Mouse (Mus musculus) hindbrain, embryonic 12.5 days (tissue): ENCODE results near the gene 1500009C09Rik. TPM values are rescaled to one million over a fixed set of nuclear protein-coding genes. Genes with fewer than 3 reads are reported as not detected.

ENCODE experiments used
- ATAC-seq: fragments of 200-750 bp; cut with Nextera tagmentation; 2 replicates; pipeline ENCODE4 v1.8.0; 2017; ENCODE audit warnings: moderate TSS enrichment; ENCODE audit not compliant: low FRiP score
- H3K27ac ChIP-seq: fragments of 300-500 bp; sonication (generic); 2 replicates; pipeline ENCODE4 v1.5.1; 2016; ENCODE audit warnings: mild to moderate bottlenecking
- H3K27me3 ChIP-seq: fragments of 300-500 bp; sonication (generic); 2 replicates; pipeline ENCODE4 v1.6.1; 2016; ENCODE audit warnings: mild to moderate bottlenecking
- H3K36me3 ChIP-seq: fragments of 300-500 bp; sonication (generic); 2 replicates; pipeline ENCODE4 v1.6.1; 2016; ENCODE audit warnings: mild to moderate bottlenecking
- H3K4me1 ChIP-seq: fragments of 300-500 bp; sonication (generic); 2 replicates; pipeline ENCODE4 v1.6.1; 2016
- H3K4me2 ChIP-seq: fragments of 300-500 bp; sonication (generic); replicated peaks from 2 replicates; pipeline ENCODE4 v1.6.1; 2016; ENCODE audit warnings: mild to moderate bottlenecking
- H3K4me3 ChIP-seq: fragments of 300-500 bp; sonication (generic); 2 replicates; pipeline ENCODE4 v1.5.1; 2016; ENCODE audit warnings: mild to moderate bottlenecking
- H3K9ac ChIP-seq: fragments of 300-500 bp; sonication (generic); 2 replicates; pipeline ENCODE4 v1.6.1; 2016; ENCODE audit warnings: mild to moderate bottlenecking, moderate library complexity
- H3K9me3 ChIP-seq: fragments of 300-500 bp; sonication (generic); replicated peaks from 2 replicates; pipeline ENCODE4 v1.6.1; 2016; ENCODE audit warnings: mild to moderate bottlenecking
- WGBS: fragments of 180-500 bp; shearing (Covaris S2); methylation state at CpG from one replicate; pipeline ENCODE4 v1.1.7; 2016; 5-methylcytosine and 5-hydroxymethylcytosine counted together
- polyA plus RNA-seq: library from polyadenylated mRNA; unstranded; fragments of >200 nt; fragmentation: Nextera tagmentation; extraction: Ambion mirVana; gene quantifications from 2 replicates; pipeline ENCODE4 v1.2.1, GENCODE M21; 2016

The 1500009C09Rik gene
- polyA plus RNA-seq, 1 experiment from 2014 or later, result 1.6 TPM

DNA sequence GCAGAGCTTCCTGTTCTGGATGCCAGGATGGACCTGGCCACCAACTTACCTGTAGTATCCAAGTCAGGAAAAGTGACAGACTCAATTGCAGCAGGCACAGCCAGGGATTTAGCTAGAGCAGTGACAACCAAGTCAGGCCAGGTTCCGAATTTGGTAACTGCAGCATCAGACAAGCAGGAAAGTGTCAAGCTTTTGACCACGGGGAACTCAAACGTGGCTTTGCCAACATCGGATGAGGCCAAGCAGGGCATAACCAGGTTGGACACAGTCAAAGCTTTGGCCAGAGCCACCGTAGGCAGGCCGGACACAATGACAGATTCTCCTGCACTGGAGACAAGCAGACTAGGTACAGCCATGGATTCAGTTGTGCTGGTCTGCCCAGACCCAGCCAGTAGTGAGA lies 20.1 kb downstream of the 1500009C09Rik start:
- H3K27ac ChIP-seq, result no peak overlapping the region
- 90% methylated on average over 6 of the region's 6 CpGs for WGBS
- no peak overlapping the region for H3K4me2 ChIP-seq
- H3K9me3 ChIP-seq, result no peaks in the 10 kb centered on the region
- H3K4me3 ChIP-seq, result no peak overlapping the region
- H3K9ac ChIP-seq, result no peak overlapping the region
- no peaks in the 10 kb centered on the region for H3K36me3 ChIP-seq
- peaks cover 65% of the 10 kb centered on the region for H3K4me1 ChIP-seq
- peaks cover 18% of the 10 kb centered on the region for H3K27me3 ChIP-seq
- ATAC-seq, result no peak

- Histone ChIP-seq H3K4me2 (peak within 1 kb of the TSS; percentile 80), H3K4me3 (peak within 1 kb of the TSS; percentile 81), H3K9ac (peak within 1 kb of the TSS; percentile 91), H3K27ac (peak within 1 kb of the TSS; percentile 98), H3K9me3 (no peaks in the 10 kb centered on the region), H3K4me1 (peaks cover 57% of the 10 kb centered on the region), H3K27me3 (peaks cover 18% of the 10 kb centered on the region), H3K36me3 (peaks cover 13% of the 10 kb centered on the region)
- ATAC-seq, result no peak
- 23% methylated on average over 6 of the region's 6 CpGs for WGBS
These were observed 22.4 kb downstream of the 1500009C09Rik start, which contains the start of gene Sept3 for GRCm38 (mm10) chr15:82274593-82274926. Sept3 (plus strand) TSS chr15:82274893.

DNA sequence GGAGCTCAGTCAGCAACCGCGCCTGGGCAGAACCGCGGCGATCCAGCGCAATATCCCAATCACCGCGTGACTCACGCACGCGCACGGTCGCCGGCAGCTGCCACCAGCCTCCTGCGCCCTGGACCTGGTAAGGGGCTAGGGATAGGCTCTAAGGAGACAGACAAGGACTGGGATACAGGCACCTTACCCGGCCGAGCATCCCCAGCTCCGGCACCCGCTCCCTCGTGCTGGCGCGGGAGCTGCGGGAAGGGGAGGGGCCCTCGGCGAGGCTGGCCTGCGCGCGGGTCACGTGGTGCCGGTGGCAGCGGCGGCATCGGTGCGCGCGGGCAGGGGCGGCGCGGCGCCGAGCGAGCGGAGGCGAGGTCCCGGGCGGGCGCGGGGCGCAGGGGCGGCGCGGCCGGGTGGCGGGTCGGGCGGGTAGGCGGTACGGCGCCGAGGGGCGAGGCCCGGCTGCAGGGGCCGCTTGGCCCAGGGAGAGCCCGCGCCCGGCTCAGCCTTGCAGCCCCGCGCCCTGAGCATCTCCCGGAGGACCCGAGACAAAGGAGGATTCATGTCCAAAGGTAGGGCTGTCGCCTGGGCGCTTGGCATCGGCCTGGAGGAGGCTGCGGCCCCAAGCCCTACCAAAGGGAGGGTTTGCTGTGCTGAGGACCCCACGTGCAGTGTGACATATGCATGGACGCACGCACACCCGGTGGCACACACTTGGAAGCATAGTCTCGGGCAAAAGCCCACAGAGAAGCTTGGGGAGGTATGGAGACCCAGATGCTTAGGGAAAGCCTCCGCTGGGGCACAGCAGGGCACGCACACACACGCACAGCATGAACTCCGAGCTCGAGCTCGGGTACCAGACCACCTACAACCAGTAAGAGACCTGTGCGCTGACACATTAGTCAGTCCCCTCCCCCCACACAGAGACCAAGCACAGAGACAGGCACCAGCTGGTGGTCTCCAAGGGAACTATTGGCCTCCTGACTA lies 23.0 kb downstream of the 1500009C09Rik start:
- under 1% methylated on average over 81 of the region's 86 CpGs for WGBS
- H3K4me1 ChIP-seq, result peaks cover 52% of the 10 kb centered on the region
- H3K9ac ChIP-seq, result peak overlapping the region; percentile 91

DNA sequence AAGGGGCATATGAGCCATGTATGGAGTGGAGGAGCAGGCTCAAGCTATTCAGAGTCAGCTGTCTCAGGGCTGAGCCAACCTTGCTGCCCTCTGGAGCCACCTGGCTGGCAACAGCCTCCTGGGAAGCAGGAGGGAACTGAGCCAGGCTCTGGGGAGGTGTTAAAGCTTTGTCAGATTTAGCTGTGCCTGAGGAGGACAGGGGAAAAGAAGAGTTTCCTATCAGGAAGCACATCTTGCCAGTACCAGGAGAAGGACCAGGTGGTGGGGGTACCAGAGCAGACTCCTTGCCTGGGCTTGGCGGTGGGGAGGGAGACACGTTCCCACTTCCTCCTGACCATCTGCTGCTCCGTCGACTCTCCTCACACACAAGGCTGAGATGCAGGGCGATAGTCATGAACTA lies 25.4 kb downstream of the 1500009C09Rik start:
- Histone ChIP-seq H3K36me3 (peaks cover 39% of the 10 kb centered on the region), H3K27ac (no peak overlapping the region), H3K4me1 (peaks cover 34% of the 10 kb centered on the region), H3K4me2 (peak overlapping the region; percentile 80), H3K9me3 (no peaks in the 10 kb centered on the region), H3K9ac (no peak overlapping the region), H3K27me3 (peaks cover 10% of the 10 kb centered on the region), H3K4me3 (peak overlapping the region; percentile 81)
- 73% methylated on average over 5 of the region's 5 CpGs for WGBS
- ATAC-seq, result no peak

More for the DNA sequence above, 23.0 kb downstream of the 1500009C09Rik start:
- H3K4me3 ChIP-seq, result peak overlapping the region; percentile 81
- H3K27ac ChIP-seq, result peak overlapping the region; percentile 98
- peak; percentile 84 for ATAC-seq
- peak overlapping the region; percentile 80 for H3K4me2 ChIP-seq
- H3K9me3 ChIP-seq, result no peaks in the 10 kb centered on the region
- H3K36me3 ChIP-seq, result peaks cover 19% of the 10 kb centered on the region
- H3K27me3 ChIP-seq, result peaks cover 18% of the 10 kb centered on the region

DNA sequence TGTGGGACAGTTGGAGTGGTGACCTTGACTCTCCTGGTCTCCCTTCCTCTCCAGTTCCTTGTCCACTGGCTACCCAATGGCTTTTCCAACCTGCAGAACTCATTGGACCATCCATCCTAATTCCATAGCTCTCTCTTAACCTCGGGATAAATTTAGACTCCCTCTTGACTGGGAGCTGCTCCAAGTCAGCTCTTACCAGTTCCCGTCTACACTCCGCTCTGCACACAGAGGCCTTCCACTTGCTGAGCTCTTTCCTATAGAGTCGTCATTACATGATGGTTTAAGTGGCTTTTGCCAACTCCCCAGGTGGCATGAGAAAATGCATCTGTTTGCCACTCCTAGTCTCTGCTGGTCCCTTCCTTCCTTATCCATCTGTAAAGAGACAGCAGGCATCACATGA lies 28.4 kb downstream of the 1500009C09Rik start:
- H3K27me3 ChIP-seq, result no peaks in the 10 kb centered on the region
- no peak for ATAC-seq
- H3K27ac ChIP-seq, result no peak overlapping the region
- WGBS, result 82% methylated on average over 4 of the region's 4 CpGs
- H3K4me2 ChIP-seq, result no peak overlapping the region
- H3K36me3 ChIP-seq, result peaks cover 69% of the 10 kb centered on the region
- H3K9ac ChIP-seq, result no peak overlapping the region
- no peak overlapping the region for H3K4me3 ChIP-seq
- peaks cover 26% of the 10 kb centered on the region for H3K4me1 ChIP-seq
- no peaks in the 10 kb centered on the region for H3K9me3 ChIP-seq

- WGBS, result 65% methylated on average over 12 of the region's 12 CpGs
- Histone ChIP-seq H3K27ac (peak overlapping the region; percentile 17; the same call in 1 of the 2 replicates), H3K36me3 (peaks cover 95% of the 10 kb centered on the region), H3K4me3 (no peak overlapping the region), H3K4me1 (no peaks in the 10 kb centered on the region), H3K9me3 (no peaks in the 10 kb centered on the region), H3K27me3 (no peaks in the 10 kb centered on the region), H3K9ac (no peak overlapping the region), H3K4me2 (no peak overlapping the region)
- ATAC-seq, result no peak
These were observed 34.0 kb downstream of the 1500009C09Rik start for GRCm38 (mm10) chr15:82286157-82286556.

- ATAC-seq, result no peak
- H3K27me3 ChIP-seq, result no peaks in the 10 kb centered on the region
- no peak overlapping the region for H3K4me3 ChIP-seq
- WGBS, result 88% methylated on average over 7 of the region's 7 CpGs
- H3K4me1 ChIP-seq, result peaks cover 22% of the 10 kb centered on the region
- H3K4me2 ChIP-seq, result no peak overlapping the region
- peaks cover 66% of the 10 kb centered on the region for H3K36me3 ChIP-seq
- no peaks in the 10 kb centered on the region for H3K9me3 ChIP-seq
- no peak overlapping the region for H3K27ac ChIP-seq
- H3K9ac ChIP-seq, result no peak overlapping the region
These were observed 38.1 kb downstream of the 1500009C09Rik start for GRCm38 (mm10) chr15:82290252-82290651.

DNA sequence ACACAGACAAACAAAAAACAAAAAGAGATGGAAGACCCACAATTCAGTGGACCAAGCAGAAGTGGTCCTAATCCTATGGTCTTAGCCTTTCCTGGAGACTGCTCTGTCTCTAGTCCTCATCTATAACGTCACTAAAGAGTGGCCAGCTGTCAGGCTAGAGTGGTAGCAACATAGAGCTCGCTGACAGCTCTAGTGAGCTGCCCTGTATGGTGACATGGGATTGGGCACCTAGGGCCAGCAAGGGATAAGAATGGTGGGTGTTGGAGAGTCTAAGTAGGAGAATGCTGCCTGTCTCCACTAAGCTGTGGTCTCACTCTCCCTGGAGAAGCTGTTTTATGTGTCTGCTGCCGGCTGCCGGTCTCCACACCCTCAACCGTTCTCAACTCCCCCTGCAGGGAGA lies 40.7 kb downstream of the 1500009C09Rik start:
- no peaks in the 10 kb centered on the region for H3K9me3 ChIP-seq
- H3K4me3 ChIP-seq, result no peak overlapping the region
- WGBS, result 18% methylated on average over 5 of the region's 5 CpGs
- no peak; the same call in 1 of the 2 replicates for ATAC-seq
- H3K4me2 ChIP-seq, result peak overlapping the region; percentile 27; the same call in 1 of the 2 replicates
- peaks cover 22% of the 10 kb centered on the region for H3K4me1 ChIP-seq
- peak overlapping the region; percentile 69 for H3K27ac ChIP-seq
- no peaks in the 10 kb centered on the region for H3K27me3 ChIP-seq
- peaks cover 41% of the 10 kb centered on the region for H3K36me3 ChIP-seq
- 0 out of 2 replicates have a peak overlapping the region, but pooled peaks have one; percentile 27 for H3K9ac ChIP-seq

GRCm38 (mm10) chr15:82293271-82293711 lies 41.1 kb downstream of the 1500009C09Rik start:
- H3K36me3 ChIP-seq, result peaks cover 36% of the 10 kb centered on the region
- H3K4me2 ChIP-seq, result peak overlapping the region; percentile 27; the same call in 1 of the 2 replicates
- WGBS, result 4% methylated on average over 7 of the region's 7 CpGs
- peaks cover 22% of the 10 kb centered on the region for H3K4me1 ChIP-seq
- peak; percentile 90 for ATAC-seq
- H3K27me3 ChIP-seq, result no peaks in the 10 kb centered on the region
- peak overlapping the region; percentile 69 for H3K27ac ChIP-seq
- H3K9me3 ChIP-seq, result no peaks in the 10 kb centered on the region
- 0 out of 2 replicates have a peak overlapping the region, but pooled peaks have one; percentile 27 for H3K9ac ChIP-seq
- no peak overlapping the region for H3K4me3 ChIP-seq

DNA sequence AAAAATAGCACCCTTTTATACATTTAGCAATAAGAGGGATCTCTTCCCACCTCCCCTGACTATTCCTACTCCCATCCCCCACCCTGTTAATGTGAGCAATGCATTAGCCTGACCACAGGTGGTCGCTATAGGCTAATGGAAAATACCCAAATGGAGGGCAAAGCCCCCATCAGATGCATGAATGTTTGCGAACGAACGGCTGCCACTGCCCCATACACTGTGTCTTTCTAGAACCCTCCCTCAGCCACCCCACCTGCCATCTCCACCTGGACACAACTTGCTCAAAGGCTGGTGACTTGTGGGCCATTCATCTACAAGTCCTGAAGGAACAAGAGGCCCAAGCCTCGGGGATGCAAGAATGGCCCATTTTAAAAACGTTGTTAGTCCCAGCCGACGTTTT lies 41.9 kb downstream of the 1500009C09Rik start:
- Histone ChIP-seq H3K4me3 (no peak overlapping the region), H3K27ac (peak overlapping the region; percentile 46; the same call in 1 of the 2 replicates), H3K9ac (no peak overlapping the region), H3K9me3 (no peaks in the 10 kb centered on the region), H3K27me3 (peaks cover 4% of the 10 kb centered on the region; the same call in 1 of the 2 replicates), H3K36me3 (peaks cover 29% of the 10 kb centered on the region), H3K4me1 (peaks cover 22% of the 10 kb centered on the region), H3K4me2 (no peak overlapping the region)
- ATAC-seq, result 0 out of 2 replicates have a peak, but pooled peaks have one; percentile 26
- 45% methylated on average over 8 of the region's 8 CpGs for WGBS

GRCm38 (mm10) chr15:82298764-82299561 lies 46.8 kb downstream of the 1500009C09Rik start, which contains the start of gene Wbp2nl:
Wbp2nl (plus strand) TSS chr15:82298954.
- H3K4me2 ChIP-seq, result 0 out of 2 replicates have a peak within 1 kb of the TSS, but pooled peaks have one; percentile 8
- ATAC-seq, result no peak

DNA sequence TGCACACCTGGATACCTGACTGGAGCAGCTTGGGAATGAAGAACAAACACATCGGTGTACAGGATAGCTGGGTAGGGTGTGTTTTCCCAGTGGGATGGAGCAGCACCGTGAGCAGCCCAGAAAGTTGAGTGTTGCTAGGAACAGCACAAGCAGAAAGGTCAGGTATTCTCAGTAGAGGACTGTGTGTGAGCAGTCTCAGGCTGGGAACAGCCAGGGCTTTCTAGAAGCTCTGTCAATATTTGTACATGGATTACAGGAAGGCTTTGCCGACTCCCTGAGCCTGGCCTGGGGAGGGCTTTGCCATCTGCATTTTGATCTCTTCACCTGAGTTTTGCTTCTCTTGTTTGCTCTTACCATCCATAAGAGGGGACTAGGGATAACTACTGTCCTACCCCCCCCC lies 54.9 kb downstream of the 1500009C09Rik start:
- ATAC-seq, result no peak
- Histone ChIP-seq H3K4me1 (no peaks in the 10 kb centered on the region), H3K36me3 (no peaks in the 10 kb centered on the region), H3K9ac (no peak overlapping the region), H3K27ac (no peak overlapping the region), H3K4me3 (no peak overlapping the region), H3K27me3 (no peaks in the 10 kb centered on the region), H3K4me2 (no peak overlapping the region), H3K9me3 (no peaks in the 10 kb centered on the region)
- WGBS, result 76% methylated on average over 3 of the region's 3 CpGs

More at GRCm38 (mm10) chr15:82298764-82299561, 46.8 kb downstream of the 1500009C09Rik start, which contains the start of gene Wbp2nl:
- H3K27me3 ChIP-seq, result peaks cover 5% of the 10 kb centered on the region; the same call in 1 of the 2 replicates
- no peaks in the 10 kb centered on the region for H3K36me3 ChIP-seq
- WGBS, result 56% methylated on average over 39 of the region's 39 CpGs
- peaks cover 6% of the 10 kb centered on the region for H3K4me1 ChIP-seq
- H3K4me3 ChIP-seq, result no peak within 1 kb of the TSS
- H3K27ac ChIP-seq, result no peak within 1 kb of the TSS
- no peaks in the 10 kb centered on the region for H3K9me3 ChIP-seq
- no peak within 1 kb of the TSS for H3K9ac ChIP-seq
